Mouse (Mus musculus): Measurements from ENCODE around the gene Ift74.

DNA sequence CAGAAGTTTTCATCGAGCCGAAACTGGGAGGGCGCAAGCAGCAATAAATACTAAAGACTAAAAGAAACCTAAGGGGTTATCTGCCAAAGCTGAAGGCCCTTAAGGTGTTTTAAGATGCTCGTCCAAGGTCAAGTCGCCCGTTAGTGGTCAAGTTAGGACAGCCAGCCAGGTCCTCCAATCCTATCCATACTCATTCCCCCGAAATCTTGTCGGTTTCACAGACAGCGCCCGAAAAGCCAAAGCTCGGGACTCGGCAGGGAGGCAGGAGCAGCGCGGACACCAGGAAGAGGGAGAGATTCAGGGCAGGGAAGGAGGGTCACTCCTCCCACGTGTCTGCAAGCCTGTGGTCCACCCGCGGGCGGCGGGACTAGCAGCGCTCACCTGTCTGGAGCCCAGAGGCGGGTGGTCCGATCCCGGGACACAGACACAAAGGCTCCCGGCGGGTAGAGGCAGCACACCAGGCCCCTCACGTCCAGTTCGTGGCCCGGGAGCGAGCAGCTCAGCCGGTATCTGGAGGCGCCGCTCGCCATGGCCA, 11.7 kb upstream of the Ift74 start:
- TF ChIP-seq POLR2A (IDR thresholded peaks at IDR 0.05; ENCODE audit: control insufficient read depth in 1 of 2, insufficient read depth in 1 of 2, low read depth in 1 of 2, low read length in 2 of 2, poor library complexity in 1 of 2) (no peak; a peak in 1 of 4 replicates), CHD2 (IDR thresholded peaks at IDR 0.05; ENCODE audit: low read length) (no peak), EP300 (IDR thresholded peaks at IDR 0.05; ENCODE audit: low read depth in 1 of 2, low read length in 2 of 2) (no peak), ZMIZ1 (IDR thresholded peaks at IDR 0.05; ENCODE audit: low read depth, low read length) (no peak), CTCF (IDR thresholded peaks at IDR 0.05 in 2 of 3, conservative IDR thresholded peaks at IDR 0.05 in 1 of 3; ENCODE audit: control insufficient read depth in 1 of 3, insufficient read depth in 1 of 3, low read depth in 2 of 3, low read length in 3 of 3, poor library complexity in 1 of 3, severe bottlenecking in 1 of 3) (no peak), USF1 (IDR thresholded peaks at IDR 0.05; ENCODE audit: low read depth, low read length) (no peak)

Data from MEL (cell line).